Mouse (Mus musculus) ovary, postnatal 36 days (tissue): ENCODE results near the gene Osbpl7.
A peak's percentile ranks its signal among the peaks of the same experiment; 100 is the strongest.

Experiments used
- DNase-seq: peaks from one replicate; pipeline ENCODE4 v3.0.0; 2022; ENCODE audit warnings: low spot score, mixed read lengths

The Osbpl7 gene

GRCm38 (mm10) chr11:97083401-97084140 is 33.1 kb downstream of the Osbpl7 start:
- no peak for DNase-seq

GRCm38 (mm10) chr11:97084821-97085505 is 34.5 kb downstream of the Osbpl7 start:
- DNase-seq = no peak

- no peak for DNase-seq
Observed at GRCm38 (mm10) chr11:97086365-97086764, 35.9 kb downstream of the Osbpl7 start.

- DNase-seq = no peak
Observed at GRCm38 (mm10) chr11:97094600-97094999, 44.2 kb downstream of the Osbpl7 start.

GRCm38 (mm10) chr11:97098791-97099190 is 48.4 kb downstream of the Osbpl7 start:
- peak; percentile 21 for DNase-seq

GRCm38 (mm10) chr11:97101722-97102121 is 51.3 kb downstream of the Osbpl7 start:
- peak; percentile 58 for DNase-seq

GRCm38 (mm10) chr11:97103163-97104090 is 53.0 kb downstream of the Osbpl7 start:
- no peak for DNase-seq

- no peak for DNase-seq
Observed at GRCm38 (mm10) chr11:97104091-97104483, 53.7 kb downstream of the Osbpl7 start.

- DNase-seq = no peak
Observed at GRCm38 (mm10) chr11:97108976-97109375, 58.5 kb downstream of the Osbpl7 start.

- DNase-seq = no peak
Observed at GRCm38 (mm10) chr11:97112519-97113125, 62.2 kb downstream of the Osbpl7 start.

- DNase-seq = no peak
Observed at GRCm38 (mm10) chr11:97114671-97115601, 64.5 kb downstream of the Osbpl7 start, which contains the start of gene Tbx21. TSS of gene Tbx21 (minus strand) at chr11:97115331.

GRCm38 (mm10) chr11:97115797-97116196 is 65.4 kb downstream of the Osbpl7 start:
- DNase-seq = no peak
